Mouse (Mus musculus) A20 (cell line): ENCODE results near the gene Serpina12.

Experiments used
- DNase-seq: peaks from one replicate; pipeline ENCODE4 v3.0.0-alpha.2; 2011; ENCODE audit warnings: low read depth, low spot score

Serpina12 gene

GRCm38 (mm10) chr12:104044343-104044742, at the start of gene Serpina12:
TSS of gene Serpina12 (minus strand) at chr12:104044443.
- DNase-seq, result no peak

GRCm38 (mm10) chr12:104091303-104091702, 47.1 kb upstream of the Serpina12 start:
- no peak for DNase-seq

GRCm38 (mm10) chr12:104090119-104090518, 45.9 kb upstream of the Serpina12 start:
- no peak for DNase-seq

GRCm38 (mm10) chr12:104072286-104072685, 28.0 kb upstream of the Serpina12 start:
- DNase-seq, result no peak

- DNase-seq, result no peak
Measured at GRCm38 (mm10) chr12:104071708-104072107, 27.5 kb upstream of the Serpina12 start.

- DNase-seq, result peak; percentile 57
Measured at GRCm38 (mm10) chr12:104069620-104070019, 25.4 kb upstream of the Serpina12 start.

- no peak for DNase-seq
Measured at GRCm38 (mm10) chr12:104067549-104067948, 23.3 kb upstream of the Serpina12 start.

- DNase-seq, result peak; percentile 63
Measured at GRCm38 (mm10) chr12:104066241-104066640, 22.0 kb upstream of the Serpina12 start.

- DNase-seq, result no peak
Measured at GRCm38 (mm10) chr12:104064996-104065395, 20.8 kb upstream of the Serpina12 start.

GRCm38 (mm10) chr12:104064532-104064931, 20.3 kb upstream of the Serpina12 start:
- peak; percentile 7 for DNase-seq

GRCm38 (mm10) chr12:104061862-104062261, 17.6 kb upstream of the Serpina12 start:
- DNase-seq, result peak; percentile 44

- DNase-seq, result no peak
Measured at GRCm38 (mm10) chr12:104060126-104060525, 15.9 kb upstream of the Serpina12 start.

GRCm38 (mm10) chr12:104057531-104057930, 13.3 kb upstream of the Serpina12 start:
- DNase-seq, result no peak

- DNase-seq, result peak; percentile 50
Measured at GRCm38 (mm10) chr12:104057050-104057449, 12.8 kb upstream of the Serpina12 start.

GRCm38 (mm10) chr12:104055755-104056154, 11.5 kb upstream of the Serpina12 start:
- no peak for DNase-seq

GRCm38 (mm10) chr12:104053995-104054394, 9.8 kb upstream of the Serpina12 start:
- no peak for DNase-seq

GRCm38 (mm10) chr12:104045713-104046112, 1.5 kb upstream of the Serpina12 start:
- no peak for DNase-seq

- no peak for DNase-seq
Measured at GRCm38 (mm10) chr12:104042753-104043152, 1.5 kb downstream of the Serpina12 start.

- no peak for DNase-seq
Measured at GRCm38 (mm10) chr12:104041401-104041800, 2.8 kb downstream of the Serpina12 start.

GRCm38 (mm10) chr12:104038181-104038580, 6.1 kb downstream of the Serpina12 start:
- DNase-seq, result no peak

- no peak for DNase-seq
Measured at GRCm38 (mm10) chr12:104033752-104034151, 10.5 kb downstream of the Serpina12 start.

- peak; percentile 38 for DNase-seq
Measured at GRCm38 (mm10) chr12:104029986-104030385, 14.3 kb downstream of the Serpina12 start.

- DNase-seq, result peak; percentile 13
Measured at GRCm38 (mm10) chr12:104015280-104015679, 29.0 kb downstream of the Serpina12 start.

- DNase-seq, result no peak
Measured at GRCm38 (mm10) chr12:104013620-104014019, 30.6 kb downstream of the Serpina12 start, which contains the start of gene Serpina9. TSS of gene Serpina9 (minus strand) at chr12:104013755.
